Mouse (Mus musculus) MEL (cell line): ENCODE results near the gene E130308A19Rik. TPM values are rescaled to one million over a fixed set of nuclear protein-coding genes. Genes with fewer than 3 reads are reported as not detected.
A peak's percentile ranks its signal among the peaks of the same experiment; 100 is the strongest.

Source experiments
- DNase-seq: peaks from one replicate; pipeline ENCODE4 v3.0.0; 2011; ENCODE audit warnings: low read depth, low spot score
- H3K27ac ChIP-seq: 2 replicates; pipeline ENCODE4 v1.5.1; 2012; ENCODE audit warnings: low read depth, mild to moderate bottlenecking, control low read depth, low read length, moderate library complexity; ENCODE audit not compliant: control insufficient read depth
- H3K27me3 ChIP-seq, 2 experiments: fragments of 150-350 bp in 1 of 2; sonication (generic) in 1 of 2; 2 replicates each; pipeline ENCODE4 v1.6.1; 2012; ENCODE audit warnings: low read length in 2 of 2, mild to moderate bottlenecking in 2 of 2, improper control_type of control experiment in 1 of 2, moderate library complexity in 1 of 2; ENCODE audit not compliant: insufficient read depth in 2 of 2, control insufficient read depth in 1 of 2
- H3K36me3 ChIP-seq, 2 experiments: 2 replicates each; pipeline ENCODE4 v1.6.1; 2012 to 2014; ENCODE audit warnings: low read length in 2 of 2, improper control_type of control experiment in 1 of 2, inconsistent platforms in 1 of 2, mild to moderate bottlenecking in 1 of 2; ENCODE audit not compliant: insufficient read depth in 2 of 2, control insufficient read depth in 1 of 2
- H3K4me1 ChIP-seq, 2 experiments: fragments of 150-350 bp in 1 of 2; sonication (generic) in 1 of 2; 2 replicates each; pipeline ENCODE4 v1.6.1; 2012; ENCODE audit warnings: low read length in 2 of 2, improper control_type of control experiment in 1 of 2, mild to moderate bottlenecking in 1 of 2; ENCODE audit not compliant: insufficient read depth in 2 of 2, control insufficient read depth in 1 of 2
- H3K4me3 ChIP-seq, 2 experiments: fragments of 150-350 bp in 1 of 2; sonication (generic) in 1 of 2; 2 replicates each; pipeline ENCODE4 v1.5.1; 2012; ENCODE audit warnings: low read depth in 2 of 2, low read length in 2 of 2, mild to moderate bottlenecking in 2 of 2, moderate library complexity in 2 of 2, control low read depth in 1 of 2, improper control_type of control experiment in 1 of 2; ENCODE audit not compliant: control insufficient read depth in 1 of 2, insufficient read depth in 1 of 2
- H3K79me2 ChIP-seq: 2 replicates; pipeline ENCODE4 v1.6.1; 2012; ENCODE audit warnings: mild to moderate bottlenecking, low read length, moderate library complexity; ENCODE audit not compliant: control insufficient read depth, poor library complexity, insufficient read depth
- H3K9ac ChIP-seq: 2 replicates; pipeline ENCODE4 v1.6.1; 2012; ENCODE audit warnings: low read depth, mild to moderate bottlenecking, control low read depth, low read length, moderate library complexity; ENCODE audit not compliant: control insufficient read depth, poor library complexity, severe bottlenecking
- H3K9me3 ChIP-seq: fragments of 150-350 bp; sonication (generic); replicated peaks from 2 replicates; pipeline ENCODE4 v1.6.1; 2012; ENCODE audit warnings: mild to moderate bottlenecking, low read length, improper control_type of control experiment, moderate library complexity; ENCODE audit not compliant: insufficient read depth
- BHLHE40 ChIP-seq: IDR thresholded peaks from 2 replicates; pipeline ENCODE4 v1.6.1; 2012; ENCODE audit warnings: low read depth, mild to moderate bottlenecking, inconsistent platforms, low read length, improper control_type of control experiment, borderline replicate concordance
- CTCF ChIP-seq, 3 experiments: IDR thresholded peaks in 2 of 3; conservative IDR thresholded peaks in 1 of 3; 2 replicates each; pipeline ENCODE4 v1.5.1; 2011 to 2012; ENCODE audit warnings: low read length in 3 of 3, low read depth in 2 of 3, mild to moderate bottlenecking in 2 of 3, improper control_type of control experiment in 1 of 3, inconsistent platforms in 1 of 3, mixed read lengths in 1 of 3, moderate library complexity in 1 of 3; ENCODE audit not compliant: control insufficient read depth in 1 of 3, insufficient read depth in 1 of 3, poor library complexity in 1 of 3, severe bottlenecking in 1 of 3
- GABPA ChIP-seq: IDR thresholded peaks from 2 replicates; pipeline ENCODE4 v1.6.1; 2012; ENCODE audit warnings: low read depth, mild to moderate bottlenecking, inconsistent platforms, low read length, improper control_type of control experiment, moderate library complexity
- HCFC1 ChIP-seq: IDR thresholded peaks from 2 replicates; pipeline ENCODE4 v1.6.1; 2012; ENCODE audit warnings: low read depth, mild to moderate bottlenecking, inconsistent platforms, low read length, improper control_type of control experiment, moderate library complexity
- JUND ChIP-seq: IDR thresholded peaks from 2 replicates; pipeline ENCODE4 v1.6.1; 2011; ENCODE audit warnings: low read depth, mild to moderate bottlenecking, improper control_type of control experiment, low read length
- KAT2A ChIP-seq: conservative IDR thresholded peaks from 2 replicates; pipeline ENCODE4 v1.6.1; 2012; ENCODE audit warnings: low read depth, low read length, improper control_type of control experiment, inconsistent platforms
- MAFK ChIP-seq: IDR thresholded peaks from 2 replicates; pipeline ENCODE4 v1.6.1; 2011; ENCODE audit warnings: low read depth, mild to moderate bottlenecking, low read length, improper control_type of control experiment, borderline replicate concordance
- MAX ChIP-seq: IDR thresholded peaks from 2 replicates; pipeline ENCODE4 v1.6.1; 2011; ENCODE audit warnings: low read length, improper control_type of control experiment
- MEF2A ChIP-seq: IDR thresholded peaks from 2 replicates; pipeline ENCODE4 v1.6.1; 2014; ENCODE audit warnings: low read depth, mild to moderate bottlenecking, inconsistent platforms, low read length, improper control_type of control experiment; ENCODE audit not compliant: poor library complexity, insufficient replicate concordance, severe bottlenecking; ENCODE audit errors: extremely low read depth
- MYC ChIP-seq: IDR thresholded peaks from 2 replicates; pipeline ENCODE4 v1.6.1; 2011; ENCODE audit warnings: low read depth, mild to moderate bottlenecking, low read length, improper control_type of control experiment, moderate library complexity
- NRF1 ChIP-seq: IDR thresholded peaks from 2 replicates; pipeline ENCODE4 v1.6.1; 2014; ENCODE audit warnings: low read depth, mild to moderate bottlenecking, inconsistent platforms, low read length, improper control_type of control experiment, moderate library complexity; ENCODE audit not compliant: poor library complexity, insufficient read depth, severe bottlenecking
- POLR2AphosphoS5 ChIP-seq: IDR thresholded peaks from 2 replicates; pipeline ENCODE4 v1.6.1; 2012; ENCODE audit warnings: low read depth, borderline replicate concordance, mild to moderate bottlenecking, inconsistent platforms, low read length, moderate library complexity, mixed read lengths
- RAD21 ChIP-seq: IDR thresholded peaks from 2 replicates; pipeline ENCODE4 v1.6.1; 2011; ENCODE audit warnings: mild to moderate bottlenecking, low read depth, low read length, improper control_type of control experiment
- RCOR1 ChIP-seq: IDR thresholded peaks from 2 replicates; pipeline ENCODE4 v1.6.1; 2012; ENCODE audit warnings: low read depth, mild to moderate bottlenecking, inconsistent platforms, low read length, improper control_type of control experiment
- SIN3A ChIP-seq: IDR thresholded peaks from 2 replicates; pipeline ENCODE4 v1.6.1; 2012; ENCODE audit warnings: low read length, improper control_type of control experiment, inconsistent platforms
- SMC3 ChIP-seq: IDR thresholded peaks from 2 replicates; pipeline ENCODE4 v1.6.1; 2011; ENCODE audit warnings: low read depth, low read length, improper control_type of control experiment
- TBP ChIP-seq: IDR thresholded peaks from 2 replicates; pipeline ENCODE4 v1.8.0; 2011; ENCODE audit warnings: low read depth, low read length, improper control_type of control experiment
- UBTF ChIP-seq: IDR thresholded peaks from 2 replicates; pipeline ENCODE4 v1.6.1; 2012; ENCODE audit warnings: low read depth, mild to moderate bottlenecking, inconsistent platforms, low read length, improper control_type of control experiment, moderate library complexity, borderline replicate concordance; ENCODE audit not compliant: insufficient read depth
- USF1 ChIP-seq: IDR thresholded peaks from 2 replicates; pipeline ENCODE4 v1.6.1; 2014; ENCODE audit warnings: low read depth, mild to moderate bottlenecking, inconsistent platforms, low read length, improper control_type of control experiment, moderate library complexity
- ZKSCAN1 ChIP-seq: IDR thresholded peaks from 2 replicates; pipeline ENCODE4 v1.6.1; 2012; ENCODE audit warnings: low read depth, mild to moderate bottlenecking, inconsistent platforms, low read length, improper control_type of control experiment, moderate library complexity
- ZNF384 ChIP-seq: IDR thresholded peaks from 2 replicates; pipeline ENCODE4 v1.6.1; 2012; ENCODE audit warnings: low read depth, mild to moderate bottlenecking, inconsistent platforms, low read length, improper control_type of control experiment
- polyA plus RNA-seq, 2 experiments: library from polyadenylated mRNA; stranded (reverse) in 1 of 2; unstranded in 1 of 2; fragments of >175 nt in 1 of 2; fragments of >200 nt in 1 of 2; gene quantifications; 2 replicates each; pipeline versions ENCODE4 v1.2.1 to v1.2.4; 2012; ENCODE audit warnings: low replicate concordance in 2 of 2, low read depth in 1 of 2; ENCODE audit not compliant: insufficient read length in 2 of 2, insufficient read depth in 1 of 2, missing spikeins in 1 of 2
- total RNA-seq: library from RNA; depleted of rRNA; stranded (reverse); fragments of 300-350 nt; gene quantifications from 2 replicates; pipeline ENCODE4 v1.2.3, GENCODE M21; 2012

E130308A19Rik gene
- total and polyA plus RNA-seq, 3 experiments: 4.0 to 12.5 TPM; not detected in 1

DNA sequence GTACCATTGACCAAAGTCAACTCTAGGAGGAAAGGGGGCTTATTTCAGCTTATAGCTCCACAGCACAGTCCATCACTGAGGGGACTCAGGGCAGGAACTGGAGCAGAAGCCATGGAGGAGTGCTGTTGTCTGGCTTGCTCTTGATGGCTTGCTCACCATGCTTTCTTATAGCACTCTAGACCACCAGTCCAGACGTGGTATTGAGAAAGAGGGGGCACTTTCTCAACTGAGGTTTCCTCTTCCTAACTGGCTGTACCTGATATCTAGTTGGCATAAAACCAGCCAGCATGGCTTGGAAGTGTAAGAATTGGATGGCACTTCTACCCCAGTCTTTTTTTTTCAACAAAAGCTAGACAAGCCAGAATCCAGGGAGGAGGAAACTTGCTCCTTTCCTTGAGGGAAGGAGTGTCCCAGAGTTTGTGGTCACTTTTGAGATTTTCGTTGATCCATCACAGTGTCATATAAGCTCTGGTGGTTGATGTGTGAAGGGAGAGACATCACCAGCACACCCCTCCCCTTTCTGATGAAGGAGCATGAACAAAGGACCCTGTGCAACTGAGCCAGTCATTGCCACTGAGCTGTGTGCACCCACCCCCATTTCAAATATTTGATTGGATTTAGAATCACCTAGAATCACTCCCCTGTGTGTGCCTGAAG lies 38.7 kb upstream of the E130308A19Rik start:
- Histone ChIP-seq H3K36me3 (no peaks in the 10 kb centered on the region; a peak in 1 of 4 replicates), H3K9ac (no peak overlapping the region), H3K9me3 (no peaks in the 10 kb centered on the region), H3K79me2 (no peaks in the 10 kb centered on the region), H3K27me3 (no peaks in the 10 kb centered on the region), H3K27ac (no peak overlapping the region), H3K4me3 (no peak overlapping the region), H3K4me1 (no peaks in the 10 kb centered on the region)
- DNase-seq: no peak
- TF ChIP-seq HCFC1 (no peak), TBP (no peak), UBTF (no peak), JUND (no peak), NRF1 (no peak), MEF2A (no peak), KAT2A (no peak), ZNF384 (no peak), MAFK (no peak), SIN3A (no peak), USF1 (no peak), SMC3 (no peak), RCOR1 (no peak), CTCF (IDR thresholded peaks at IDR 0.05 in 2 of 3, conservative IDR thresholded peaks at IDR 0.05 in 1 of 3; ENCODE audit: control insufficient read depth in 1 of 3, insufficient read depth in 1 of 3, low read depth in 2 of 3, low read length in 3 of 3, poor library complexity in 1 of 3, severe bottlenecking in 1 of 3) (no peak), BHLHE40 (no peak), MYC (no peak), MAX (no peak), POLR2AphosphoS5 (no peak), GABPA (no peak)

DNA sequence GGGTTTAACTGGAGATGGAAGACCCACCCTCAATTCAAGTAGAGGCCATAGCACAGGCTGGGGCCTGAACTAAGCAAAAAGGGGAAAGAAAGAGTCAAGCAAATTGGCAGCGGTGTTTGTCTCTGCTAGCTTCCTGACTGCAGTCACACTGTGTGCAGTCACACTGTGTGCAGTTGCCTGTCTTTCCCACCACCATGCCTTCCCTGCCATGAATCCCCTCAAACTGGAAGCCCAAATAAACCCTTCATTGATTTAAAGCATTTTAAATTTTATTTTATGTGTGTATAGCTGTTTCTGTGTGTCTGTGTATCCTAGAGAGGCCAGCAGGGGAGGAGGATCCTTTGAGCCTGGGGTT lies 38.2 kb upstream of the E130308A19Rik start:
- H3K4me1 ChIP-seq: no peaks in the 10 kb centered on the region
- H3K9me3 ChIP-seq: no peaks in the 10 kb centered on the region
- H3K4me3 ChIP-seq: no peak overlapping the region
- H3K36me3 ChIP-seq: no peaks in the 10 kb centered on the region
- H3K27ac ChIP-seq: no peak overlapping the region
- H3K79me2 ChIP-seq: no peaks in the 10 kb centered on the region
- TF ChIP-seq RAD21 (no peak), ZKSCAN1 (peak; percentile 92)
- DNase-seq: no peak
- H3K9ac ChIP-seq: no peak overlapping the region
- no peaks in the 10 kb centered on the region for H3K27me3 ChIP-seq
